Mouse (Mus musculus) CH12.LX (cell line): ENCODE results near the gene Zbtb8os. TPM values are rescaled to one million over a fixed set of nuclear protein-coding genes. Genes with fewer than 3 reads are reported as not detected.

Source experiments
- DNase-seq: peaks from one replicate; pipeline ENCODE4 v3.0.0-alpha.2; 2013; ENCODE audit errors: extremely low read depth
- H3K27ac ChIP-seq: 2 replicates; pipeline ENCODE4 v1.5.1; 2012; ENCODE audit warnings: low read depth, mild to moderate bottlenecking, control low read depth, moderate library complexity; ENCODE audit not compliant: insufficient read depth
- H3K27me3 ChIP-seq: replicated peaks from 2 replicates; pipeline ENCODE3; 2012; ENCODE audit warnings: inconsistent platforms
- H3K36me3 ChIP-seq, 2 experiments: replicated peaks in 1 of 2; 2 replicates each; pipeline versions ENCODE3 to v1.6.1; 2012; ENCODE audit warnings: inconsistent platforms in 1 of 2, low read length in 1 of 2, mild to moderate bottlenecking in 1 of 2, mixed read lengths in 1 of 2, moderate library complexity in 1 of 2; ENCODE audit not compliant: control insufficient read depth in 1 of 2, insufficient read depth in 1 of 2
- H3K4me1 ChIP-seq, 2 experiments: 2 replicates each; pipeline ENCODE4 v1.6.1; 2012; ENCODE audit warnings: inconsistent platforms in 1 of 2, moderate library complexity in 1 of 2; ENCODE audit not compliant: insufficient read depth in 2 of 2, control insufficient read depth in 1 of 2
- H3K4me2 ChIP-seq: 2 replicates; pipeline ENCODE4 v1.6.1; 2012; ENCODE audit warnings: low read depth, mild to moderate bottlenecking, control low read depth; ENCODE audit not compliant: poor library complexity, insufficient read depth, severe bottlenecking
- H3K4me3 ChIP-seq, 3 experiments: fragments of 150-350 bp in 1 of 3; sonication (generic) in 1 of 3; replicated peaks in 1 of 3; 2 replicates each; pipeline versions ENCODE3 to v1.5.1; 2011 to 2012; ENCODE audit warnings: low read depth in 2 of 3, low read length in 2 of 3, mild to moderate bottlenecking in 2 of 3, moderate library complexity in 2 of 3, control low read depth in 1 of 3, improper control_type of control experiment in 1 of 3, inconsistent platforms in 1 of 3, mixed read lengths in 1 of 3; ENCODE audit not compliant: poor library complexity in 1 of 3
- H3K79me2 ChIP-seq: replicated peaks from 2 replicates; pipeline ENCODE4 v1.6.1; 2012; ENCODE audit warnings: mild to moderate bottlenecking, moderate library complexity; ENCODE audit not compliant: control insufficient read depth, poor library complexity, insufficient read depth, severe bottlenecking; ENCODE audit errors: extremely low read depth
- H3K9ac ChIP-seq: 2 replicates; pipeline ENCODE4 v1.6.1; 2012; ENCODE audit warnings: low read depth, mild to moderate bottlenecking, control low read depth, moderate library complexity; ENCODE audit not compliant: insufficient read depth
- H3K9me3 ChIP-seq: replicated peaks from 2 replicates; pipeline ENCODE3; 2012; ENCODE audit warnings: low read length, inconsistent platforms, mixed read lengths
- CHD1 ChIP-seq: IDR thresholded peaks from 2 replicates; pipeline ENCODE4 v1.6.1; 2012; ENCODE audit warnings: low read depth, low read length, improper control_type of control experiment, inconsistent platforms
- E2F4 ChIP-seq: IDR thresholded peaks from 2 replicates; pipeline ENCODE4 v1.6.1; 2011; ENCODE audit warnings: low read depth, low read length, improper control_type of control experiment; ENCODE audit not compliant: insufficient replicate concordance
- ELF1 ChIP-seq: IDR thresholded peaks from 2 replicates; pipeline ENCODE4 v1.6.1; 2014; ENCODE audit warnings: low read depth, mild to moderate bottlenecking, inconsistent platforms, low read length, improper control_type of control experiment
- ETS1 ChIP-seq: conservative IDR thresholded peaks from 2 replicates; pipeline ENCODE4 v1.6.1; 2012; ENCODE audit warnings: low read depth, mild to moderate bottlenecking, inconsistent platforms, low read length, improper control_type of control experiment, moderate library complexity
- GABPA ChIP-seq: IDR thresholded peaks from 2 replicates; pipeline ENCODE4 v1.6.1; 2012; ENCODE audit warnings: low read depth, low read length, improper control_type of control experiment, inconsistent platforms; ENCODE audit not compliant: insufficient replicate concordance
- JUN ChIP-seq: IDR thresholded peaks from 2 replicates; pipeline ENCODE4 v1.6.1; 2011; ENCODE audit warnings: low read depth, mild to moderate bottlenecking, low read length, improper control_type of control experiment, moderate library complexity; ENCODE audit not compliant: insufficient read depth
- JUND ChIP-seq: conservative IDR thresholded peaks from 2 replicates; pipeline ENCODE4 v1.6.1; 2011; ENCODE audit warnings: low read depth, low read length, improper control_type of control experiment
- MAX ChIP-seq: IDR thresholded peaks from 2 replicates; pipeline ENCODE4 v1.6.1; 2011; ENCODE audit warnings: low read length, improper control_type of control experiment
- MAZ ChIP-seq: IDR thresholded peaks from 2 replicates; pipeline ENCODE4 v1.6.1; 2012; ENCODE audit warnings: low read depth, mild to moderate bottlenecking, inconsistent platforms, low read length, improper control_type of control experiment, moderate library complexity
- PAX5 ChIP-seq: IDR thresholded peaks from 2 replicates; pipeline ENCODE4 v1.6.1; 2012; ENCODE audit warnings: low read length, inconsistent platforms, mixed read lengths
- POLR2A ChIP-seq: IDR thresholded peaks from 2 replicates; pipeline ENCODE4 v1.6.1; 2011; ENCODE audit warnings: low read depth, mild to moderate bottlenecking, improper control_type of control experiment, low read length
- POLR2AphosphoS2 ChIP-seq: IDR thresholded peaks from 2 replicates; pipeline ENCODE4 v1.6.1; 2011; ENCODE audit warnings: low read depth, low read length, improper control_type of control experiment
- RCOR1 ChIP-seq: conservative IDR thresholded peaks from 2 replicates; pipeline ENCODE4 v1.6.1; 2012; ENCODE audit warnings: low read depth, mild to moderate bottlenecking, inconsistent platforms, low read length, improper control_type of control experiment
- TBP ChIP-seq: conservative IDR thresholded peaks from 2 replicates; pipeline ENCODE4 v1.6.1; 2011; ENCODE audit warnings: low read depth, low read length, improper control_type of control experiment
- UBTF ChIP-seq: IDR thresholded peaks from 2 replicates; pipeline ENCODE4 v1.6.1; 2012; ENCODE audit warnings: low read depth, mild to moderate bottlenecking, inconsistent platforms, low read length, improper control_type of control experiment, moderate library complexity
- ZC3H11A ChIP-seq: IDR thresholded peaks from 2 replicates; pipeline ENCODE4 v1.6.1; 2012; ENCODE audit warnings: low read depth, mild to moderate bottlenecking, inconsistent platforms, low read length, improper control_type of control experiment
- ZKSCAN1 ChIP-seq: IDR thresholded peaks from 2 replicates; pipeline ENCODE4 v1.6.1; 2012; ENCODE audit warnings: low read depth, inconsistent platforms, low read length, improper control_type of control experiment, borderline replicate concordance
- ZNF384 ChIP-seq: IDR thresholded peaks from 2 replicates; pipeline ENCODE4 v1.6.1; 2012; ENCODE audit warnings: low read depth, low read length, improper control_type of control experiment, inconsistent platforms
- dilution Hi-C: fragments of 300-500 bp; cut with MboI; formaldehyde crosslinking; loops from 2 replicates; pipeline ENCODE4 v1.14.3; 2020; ENCODE audit warnings: low sequenced_read_pairs; ENCODE audit not compliant: extremely low pct_unique_long_range_greater_than_20kb, extremely low pct_ligation_motif_present
- in situ Hi-C: fragments of 300-500 bp; cut with MboI; formaldehyde crosslinking; loops from 3 replicates; pipeline ENCODE4 v1.14.3; 2019; ENCODE audit warnings: low sequenced_read_pairs, low pct_ligation_motif_present, low pct_unique_long_range_greater_than_20kb, mixed read lengths
- polyA plus RNA-seq: library from polyadenylated mRNA; unstranded; fragments of >175 nt; gene quantifications from 2 replicates; pipeline ENCODE4 v1.2.1, GENCODE M21; 2012; ENCODE audit warnings: low read depth; ENCODE audit not compliant: insufficient read length
- total RNA-seq, 2 experiments: library from RNA; depleted of rRNA; stranded (reverse); fragments of 300-350 nt in 1 of 2; fragments of >200 nt in 1 of 2; gene quantifications; 2 replicates each; pipeline ENCODE4 v1.2.3; 2012 to 2014

The Zbtb8os gene
- total and polyA plus RNA-seq, 3 experiments, result 104 to 135 (median 134) TPM

DNA sequence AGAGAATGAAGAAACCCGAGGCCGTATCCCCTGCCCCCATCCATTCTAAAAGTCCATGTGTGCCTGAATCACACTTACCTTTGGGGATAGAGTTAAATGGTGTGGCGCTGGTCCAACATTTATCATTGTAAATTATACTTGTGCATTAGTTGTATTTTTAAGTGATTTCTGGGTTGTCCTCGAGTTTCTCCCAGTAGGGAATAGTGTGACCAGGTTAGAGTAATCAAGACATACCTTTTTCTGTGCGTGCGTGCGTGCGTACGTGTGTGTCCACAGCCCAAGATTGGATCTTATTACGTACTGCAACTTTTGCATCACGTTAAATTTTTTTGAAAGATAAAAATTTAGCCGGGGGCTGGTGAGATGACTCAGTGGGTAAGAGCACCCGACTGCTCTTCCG, 796 bp downstream of the Zbtb8os start:
- H3K27ac ChIP-seq, result peak overlapping the region; percentile 95
- H3K4me2 ChIP-seq, result peak overlapping the region; percentile 47
- peaks cover 7 to 49% of the 10 kb centered on the region in 2 experiments; a peak in 3 of 4 replicates for H3K4me1 ChIP-seq
- no peak for TF ChIP-seq RCOR1
- no peak for TF ChIP-seq ZKSCAN1
- no peak for TF ChIP-seq ZC3H11A
- TF ChIP-seq GABPA, result no peak
- no peak for TF ChIP-seq E2F4
- no peak for TF ChIP-seq MAX
- TF ChIP-seq JUN, result no peak
- no peak for TF ChIP-seq ELF1
- TF ChIP-seq POLR2A, result no peak
- no peak for TF ChIP-seq CHD1
- no peak for TF ChIP-seq PAX5
- TF ChIP-seq POLR2AphosphoS2, result no peak
- H3K9me3 ChIP-seq, result no peaks in the 10 kb centered on the region
- H3K79me2 ChIP-seq, result peaks cover 54% of the 10 kb centered on the region
- peak; percentile 44 for DNase-seq
- in situ Hi-C loops (no loop called here), dilution Hi-C loops (no loop called here)
- H3K4me3 ChIP-seq, result peak overlapping the region; percentile 66 to 84 (median 74)
- H3K36me3 ChIP-seq, result peaks cover 28 to 46% of the 10 kb centered on the region in 2 experiments
- no peaks in the 10 kb centered on the region for H3K27me3 ChIP-seq
- H3K9ac ChIP-seq, result peak overlapping the region; percentile 99

DNA sequence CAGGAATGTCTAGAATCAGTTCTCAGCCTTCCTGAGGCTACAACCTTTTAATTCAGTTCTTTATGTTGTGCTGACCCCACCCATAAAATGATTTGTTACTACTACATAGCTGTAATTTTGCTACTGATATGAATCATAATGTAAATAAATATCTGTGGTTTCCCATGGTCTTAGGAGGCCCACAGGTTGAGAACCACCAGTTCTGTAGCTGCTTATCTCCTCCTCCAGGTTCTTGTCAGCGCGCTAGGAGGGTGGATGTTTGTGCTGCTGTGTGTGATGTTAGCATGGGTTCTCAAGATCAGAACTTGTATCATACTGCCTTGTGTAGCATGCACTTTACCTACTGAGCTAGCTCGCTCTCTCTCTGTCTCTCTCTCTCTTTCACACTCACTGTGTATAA, 4.2 kb downstream of the Zbtb8os start:
- H3K9ac ChIP-seq, result no peak overlapping the region
- no peak overlapping the region for H3K27ac ChIP-seq
- peaks cover 28 to 52% of the 10 kb centered on the region in 2 experiments for H3K36me3 ChIP-seq
- in situ Hi-C loops, result no loop called here
- no peak overlapping the region for H3K4me3 ChIP-seq
- no peak for DNase-seq
- H3K4me2 ChIP-seq, result no peak overlapping the region
- peaks cover 5 to 24% of the 10 kb centered on the region in 2 experiments; a peak in 3 of 4 replicates for H3K4me1 ChIP-seq
- TF ChIP-seq TBP (no peak), JUND (no peak), MAZ (no peak), UBTF (no peak), ETS1 (no peak), ZNF384 (no peak)
- dilution Hi-C loops, result no loop called here
- no peaks in the 10 kb centered on the region for H3K27me3 ChIP-seq
- H3K9me3 ChIP-seq, result no peaks in the 10 kb centered on the region
- peaks cover 20% of the 10 kb centered on the region for H3K79me2 ChIP-seq
